Mouse (Mus musculus) MEL-GATA-1-ER (cell line): ENCODE results near the gene Agbl5.

ENCODE experiments used
- DNase-seq: peaks from one replicate; pipeline ENCODE4 v3.0.0-alpha.2; 2012; ENCODE audit warnings: low read depth; ENCODE audit errors: extremely low read depth

The Agbl5 gene

DNA sequence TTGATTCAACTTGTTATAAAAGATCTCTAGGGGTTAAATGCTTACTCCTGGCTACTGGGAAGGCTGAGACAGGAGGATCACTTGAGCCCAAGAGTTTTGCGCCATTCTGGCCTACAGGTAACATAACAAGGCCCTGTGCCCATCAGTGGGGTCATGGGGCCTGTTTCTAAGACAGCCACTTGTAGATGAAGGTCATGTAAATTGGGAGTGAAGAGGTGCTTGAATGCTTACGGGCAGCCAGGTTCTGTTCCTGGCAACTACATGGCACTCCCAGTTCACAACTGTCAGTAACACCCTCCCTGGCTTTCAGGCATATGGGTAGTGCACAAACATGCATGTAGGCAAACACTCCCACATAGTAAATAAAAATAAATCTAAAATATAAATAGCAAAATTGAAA, 62.4 kb downstream of the Agbl5 start:
- no peak for DNase-seq

DNA sequence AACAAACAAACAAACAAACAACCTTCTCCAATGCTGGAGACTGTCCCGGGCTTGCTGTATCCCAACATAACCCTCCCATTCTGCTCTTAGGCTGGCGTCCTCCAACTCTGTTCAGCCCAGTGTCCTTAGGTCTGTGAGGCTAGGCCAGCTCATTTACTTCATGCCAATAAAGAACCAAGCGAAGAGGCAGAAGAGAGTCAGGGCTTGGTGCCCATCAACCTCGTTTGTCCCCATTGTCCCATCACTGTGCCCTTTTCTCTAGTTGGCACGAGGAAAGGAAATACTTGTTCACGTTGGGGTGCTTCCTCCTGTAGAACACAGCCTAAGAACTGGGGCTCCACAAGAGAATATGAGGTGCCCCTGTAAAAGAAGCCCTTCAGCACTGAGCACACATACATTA, 63.2 kb downstream of the Agbl5 start:
- no peak for DNase-seq

DNA sequence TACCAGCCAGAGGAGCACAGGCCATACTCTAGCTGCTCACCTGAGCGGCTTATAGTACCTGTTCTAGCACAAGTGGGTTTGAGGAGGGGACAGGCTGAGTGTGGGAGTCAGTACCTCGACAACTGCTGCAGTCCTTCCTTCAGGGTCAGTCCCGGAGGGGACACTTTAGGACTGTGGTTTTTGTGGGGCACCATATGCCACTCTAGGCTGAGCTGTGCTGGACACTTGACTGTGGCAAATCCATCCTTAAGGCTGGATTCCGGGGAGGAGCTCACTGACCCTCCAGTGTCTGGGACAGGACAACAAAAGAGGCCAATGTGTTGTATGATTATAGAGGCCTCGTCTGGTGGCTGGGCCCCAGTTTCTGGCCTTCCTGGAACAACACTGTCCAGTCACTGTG, 64.1 kb downstream of the Agbl5 start:
- DNase-seq, result no peak

DNA sequence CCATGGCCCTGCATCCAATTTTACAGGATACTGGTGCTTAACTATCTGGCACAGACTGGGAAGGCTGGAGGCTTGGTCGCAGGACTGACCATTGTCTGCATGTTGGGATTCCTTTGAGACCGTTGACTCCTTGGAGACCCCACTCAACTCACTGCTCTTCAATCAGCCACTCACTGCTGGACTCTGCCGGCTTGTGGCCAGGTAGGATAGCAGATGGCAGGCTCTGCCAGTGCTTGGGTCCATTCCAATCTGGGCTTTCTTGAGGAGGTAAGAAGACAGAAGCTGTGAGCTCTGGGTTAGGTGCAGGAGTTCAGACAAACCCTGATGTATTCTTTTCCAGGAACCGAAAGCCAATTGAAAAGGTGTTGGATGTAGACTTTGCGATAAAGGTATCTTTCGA, 65.6 kb downstream of the Agbl5 start:
- DNase-seq, result no peak

DNA sequence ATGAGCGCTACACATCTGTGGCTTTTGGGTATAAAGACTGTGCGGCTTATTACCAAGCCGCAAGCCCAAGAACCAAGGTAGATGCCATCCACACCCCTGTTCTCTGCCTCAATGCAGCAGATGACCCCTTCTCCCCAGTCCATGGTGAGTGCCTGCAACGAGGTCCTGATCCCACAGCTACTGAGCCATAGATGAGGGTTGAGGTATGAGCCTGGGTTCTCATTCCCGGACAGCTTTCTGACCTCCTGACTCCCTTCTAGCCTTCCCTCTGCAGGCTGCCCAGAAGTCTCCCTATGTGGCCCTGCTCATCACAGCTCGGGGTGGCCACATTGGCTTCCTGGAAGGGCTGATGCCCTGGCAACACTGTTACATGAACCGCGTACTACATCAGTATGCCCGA, 66.1 kb downstream of the Agbl5 start:
- DNase-seq, result no peak

DNA sequence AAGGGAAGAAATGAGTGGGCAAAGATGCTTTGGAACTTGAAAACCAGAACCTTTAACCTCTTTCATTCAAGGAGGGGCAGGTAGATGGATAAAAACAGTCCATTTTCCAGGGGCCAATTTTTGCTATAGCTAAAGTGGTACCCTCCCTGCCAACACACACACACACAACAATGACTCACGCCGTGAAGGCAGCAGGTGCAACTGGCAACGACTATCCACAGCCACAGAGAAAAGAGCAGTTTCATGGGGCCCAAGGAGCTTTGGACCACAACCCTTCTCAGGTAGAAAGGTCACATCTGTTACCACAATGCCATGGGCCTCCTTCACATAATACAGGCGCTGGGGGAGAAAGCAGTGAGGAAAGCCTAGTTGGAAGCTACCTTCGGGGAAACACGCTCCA, 67.3 kb downstream of the Agbl5 start:
- DNase-seq, result no peak
